Mouse (Mus musculus) megakaryocyte, adult 5-6 weeks (primary cell): ENCODE results near the gene Zkscan17. TPM values are rescaled to one million over a fixed set of nuclear protein-coding genes. Genes with fewer than 3 reads are reported as not detected.
A peak's percentile ranks its signal among the peaks of the same experiment; 100 is the strongest.
"Not testable (repeated sequence)": the region's sequence is repeated elsewhere in the genome, so short reads cannot be mapped to it uniquely, and the experiment has no call there.

Experiments
- ATAC-seq: 2 replicates; pipeline ENCODE4 v1.8.0; 2016; ENCODE audit warnings: mild to moderate bottlenecking, inconsistent platforms; ENCODE audit not compliant: poor library complexity, severe bottlenecking
- total RNA-seq, 2 experiments: library from RNA; stranded (forward) in 1 of 2; stranded (reverse) in 1 of 2; fragments of 153-499, 151-499 nt in 1 of 2; fragments of 221-1000, 200-1000 nt in 1 of 2; gene quantifications; 2 replicates each; pipeline versions ENCODE4 v1.2.3 to v1.2.4; 2015 to 2017

The Zkscan17 gene
- total RNA-seq (2015) (9.0 and 9.4 TPM in 2 replicates), total RNA-seq (2017) (7.4 and 13.4 TPM in 2 replicates)

- peak; percentile 80 for ATAC-seq
Observed at GRCm38 (mm10) chr11:59526472-59527080, at the start of gene Zkscan17. Gene Zkscan17 (minus strand): TSS chr11:59526751.

DNA sequence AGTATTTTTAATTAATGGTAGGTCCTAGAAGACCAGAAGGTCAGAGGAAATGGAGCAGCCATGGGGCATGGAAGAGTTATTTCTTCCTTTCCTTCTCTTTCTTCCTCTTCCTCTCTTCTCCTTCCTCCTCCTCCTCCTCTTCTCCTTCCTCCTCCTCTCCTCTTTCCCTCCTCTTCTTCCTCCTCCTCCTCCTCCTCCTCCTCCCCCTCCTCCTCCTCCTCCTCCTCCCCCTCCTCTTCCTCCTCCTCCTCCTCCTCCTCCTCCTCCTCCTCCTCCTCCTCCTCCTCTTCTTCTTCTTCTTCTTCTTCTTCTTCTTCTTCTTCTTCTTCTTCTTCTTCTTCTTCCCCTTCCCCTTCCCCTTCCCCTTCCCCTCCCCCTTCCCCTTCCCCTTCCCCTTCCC, 49.6 kb upstream of the Zkscan17 start, which contains the start of gene Olfr222:
Gene Olfr222 (minus strand): TSS at position 101 of the 400 bp plus-strand sequence.
- not testable (repeated sequence) for ATAC-seq

- no peak for ATAC-seq
Observed at GRCm38 (mm10) chr11:59575726-59576125, 49.2 kb upstream of the Zkscan17 start.

GRCm38 (mm10) chr11:59569306-59569705, 42.8 kb upstream of the Zkscan17 start:
- peak; percentile 78 for ATAC-seq

DNA sequence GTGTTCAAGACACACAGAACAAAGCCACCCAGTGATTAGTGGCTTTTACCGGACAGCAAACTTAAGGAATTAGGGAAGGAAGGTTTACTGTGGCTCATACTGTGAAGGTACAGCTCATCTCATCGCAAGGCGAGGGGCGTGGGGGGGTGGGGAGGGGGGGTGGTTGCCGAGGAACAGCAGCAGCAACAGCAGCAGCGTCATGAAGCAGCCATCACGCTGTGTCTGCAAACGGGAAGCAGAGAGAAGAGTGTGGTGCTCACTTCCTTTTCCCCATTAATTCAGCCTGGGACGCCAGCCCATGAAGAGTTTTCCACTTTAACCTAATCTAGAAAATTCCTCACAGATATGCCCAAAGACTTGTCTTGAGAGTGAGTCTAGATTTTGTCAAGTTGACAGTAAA, 36.3 kb upstream of the Zkscan17 start:
- ATAC-seq: peak; percentile 12; the same call in 1 of the 2 replicates

- no peak for ATAC-seq
Observed at GRCm38 (mm10) chr11:59562336-59562735, 35.8 kb upstream of the Zkscan17 start.

- no peak for ATAC-seq
Observed at GRCm38 (mm10) chr11:59560906-59561305, 34.4 kb upstream of the Zkscan17 start.

- ATAC-seq: no peak
Observed at GRCm38 (mm10) chr11:59554535-59554934, 28.0 kb upstream of the Zkscan17 start.

DNA sequence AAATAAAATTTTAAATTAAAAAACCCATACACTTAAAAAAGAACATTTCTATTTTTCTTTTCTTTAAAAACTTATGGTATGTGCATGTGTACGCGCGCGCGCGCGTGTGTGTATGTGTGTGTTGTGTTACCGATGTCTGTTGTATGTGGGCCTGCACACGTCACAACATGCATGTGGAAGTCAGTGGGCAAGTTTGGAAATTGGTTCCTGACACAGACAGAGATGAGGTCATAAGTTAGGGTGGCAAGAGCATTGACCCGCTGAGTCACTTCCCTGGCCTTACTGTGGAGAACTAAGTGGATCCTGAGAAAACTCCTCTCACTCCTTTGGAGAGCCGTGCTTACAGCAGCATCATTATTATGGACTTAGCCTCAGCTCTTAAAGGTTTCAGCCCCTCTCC, 27.6 kb upstream of the Zkscan17 start:
- ATAC-seq: peak; percentile 38

DNA sequence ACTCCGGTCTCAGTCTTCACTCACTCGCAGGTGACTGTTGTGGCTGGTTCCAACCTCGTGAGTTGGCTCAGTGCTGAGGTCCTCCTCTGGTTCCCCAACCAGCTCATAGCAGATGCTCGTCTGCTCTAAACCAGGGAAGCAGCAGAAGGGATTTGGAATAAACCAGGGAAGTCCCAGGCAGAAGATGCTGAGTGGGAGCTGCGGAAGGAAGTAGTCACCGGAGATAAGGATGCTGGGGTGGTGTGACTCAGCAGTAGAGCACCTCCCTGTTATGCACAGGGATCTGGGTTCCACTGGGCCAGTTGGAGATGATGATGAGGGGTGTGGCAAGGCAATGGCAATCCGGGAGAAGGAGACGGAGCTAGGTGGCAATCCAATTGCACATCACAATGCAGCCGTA, 17.5 kb upstream of the Zkscan17 start:
- no peak for ATAC-seq

- ATAC-seq: peak; percentile 28; the same call in 1 of the 2 replicates
Observed at GRCm38 (mm10) chr11:59543376-59543775, 16.8 kb upstream of the Zkscan17 start.

GRCm38 (mm10) chr11:59542442-59542841, 15.9 kb upstream of the Zkscan17 start:
- ATAC-seq: peak; percentile 75

DNA sequence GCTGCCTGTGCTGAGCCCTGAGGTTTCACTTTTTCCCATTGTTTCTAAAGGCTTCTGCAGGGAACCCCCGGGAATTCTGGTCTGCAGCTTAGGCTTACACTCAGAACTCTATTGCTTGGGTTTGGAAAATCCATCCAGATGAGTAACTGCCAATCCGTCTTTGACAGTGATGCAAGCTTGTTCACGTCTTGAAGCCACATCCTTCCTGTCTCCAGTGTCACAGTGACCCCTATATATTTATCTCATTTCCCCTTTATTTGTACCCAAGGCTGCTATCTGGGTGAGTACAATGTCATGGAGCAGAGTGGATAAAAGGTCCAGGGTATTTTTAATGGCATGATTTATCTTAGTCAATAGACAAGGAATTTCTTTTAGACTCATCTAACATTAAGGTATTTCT, 14.8 kb upstream of the Zkscan17 start, which contains the start of gene Nlrp3:
Gene Nlrp3 (plus strand): TSS at position 245 of the 400 bp plus-strand sequence.
- ATAC-seq: peak; percentile 61

GRCm38 (mm10) chr11:59540123-59540522, 13.6 kb upstream of the Zkscan17 start:
- ATAC-seq: peak; percentile 9; the same call in 1 of the 2 replicates

GRCm38 (mm10) chr11:59538387-59538786, 11.8 kb upstream of the Zkscan17 start:
- peak; percentile 40 for ATAC-seq

DNA sequence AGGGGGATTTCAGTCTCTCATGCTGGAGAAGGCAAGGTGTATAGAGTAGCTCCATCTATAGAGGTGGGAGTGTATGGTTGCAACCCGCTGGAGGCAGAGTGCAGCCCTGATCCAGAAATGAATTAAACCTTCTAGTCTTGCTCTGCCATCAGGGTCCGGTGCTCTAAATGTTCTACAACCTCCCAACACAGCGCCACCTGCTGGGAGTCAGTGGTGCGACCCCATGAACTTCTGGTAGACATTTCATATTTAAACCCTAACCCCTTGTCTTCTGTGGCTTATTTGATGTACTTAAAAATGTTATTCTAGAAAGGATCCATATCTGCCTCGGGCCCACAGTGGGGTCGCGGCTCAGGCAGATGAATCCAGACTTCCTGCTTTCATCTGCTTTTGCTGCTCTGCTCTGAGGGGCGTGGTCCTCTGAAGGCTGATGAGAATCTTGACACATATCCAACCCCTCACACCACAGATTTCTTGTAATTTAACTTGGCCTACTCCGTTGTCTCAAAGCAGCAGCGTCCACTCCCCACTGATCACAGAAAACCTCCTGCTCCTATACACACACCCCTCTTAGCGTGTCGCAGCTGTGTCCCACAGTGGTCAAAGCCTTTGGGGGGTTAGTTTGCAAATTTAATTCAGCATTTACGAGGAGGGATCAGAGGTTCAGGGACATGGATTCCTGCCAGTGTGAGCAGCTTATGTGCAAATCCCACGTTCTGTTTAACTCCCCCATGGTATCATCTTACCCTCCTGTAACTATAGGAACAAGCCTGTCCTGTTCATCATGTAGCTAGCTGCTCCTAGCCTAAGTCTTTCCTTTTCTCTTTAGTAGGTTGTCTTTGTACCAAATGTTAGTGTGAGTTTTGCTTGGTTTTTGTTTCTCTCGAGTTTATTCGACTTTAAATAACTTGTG, 10.9 kb upstream of the Zkscan17 start:
- ATAC-seq: no peak

DNA sequence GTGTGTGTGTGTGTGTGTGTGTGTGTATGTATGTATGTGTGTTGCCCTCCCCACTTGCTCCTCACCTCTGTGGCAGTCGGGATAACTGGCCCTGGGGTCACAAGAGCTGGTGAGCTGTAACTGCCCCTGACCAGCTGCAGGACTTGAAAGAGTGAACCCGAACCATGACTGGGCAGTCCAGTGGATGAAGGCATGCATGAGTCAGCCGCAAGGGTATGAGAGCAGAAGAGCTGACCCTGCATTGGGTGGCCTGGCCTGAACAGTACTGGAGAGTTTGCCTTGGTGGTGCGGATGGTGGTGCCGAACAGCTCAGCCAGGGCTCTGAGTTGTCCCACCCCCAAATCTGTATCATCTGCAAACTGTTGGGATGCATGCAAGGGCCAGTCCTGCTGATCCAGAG, 5.0 kb upstream of the Zkscan17 start:
- no peak for ATAC-seq

- ATAC-seq: no peak
Observed at GRCm38 (mm10) chr11:59530870-59531535, 4.5 kb upstream of the Zkscan17 start.

DNA sequence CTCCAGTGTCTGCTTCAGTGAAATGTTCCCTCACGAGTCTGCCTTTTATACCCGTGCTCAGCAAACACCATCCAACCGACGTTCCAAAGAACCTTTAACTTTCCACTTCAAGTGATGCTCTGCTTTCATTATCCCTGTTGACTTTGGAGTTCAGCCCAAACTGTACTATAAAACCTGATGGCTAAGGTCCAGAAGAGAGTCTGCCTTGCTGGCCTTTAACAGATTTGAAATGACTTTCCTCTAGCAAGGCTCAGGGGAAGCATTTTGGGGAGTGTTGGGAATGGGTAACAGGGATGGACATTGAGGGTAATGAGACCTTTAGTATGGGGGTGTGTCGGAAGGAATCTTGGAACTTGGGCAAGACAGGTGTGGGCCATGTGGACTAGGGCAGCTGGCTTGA, 3.7 kb upstream of the Zkscan17 start:
- no peak for ATAC-seq

DNA sequence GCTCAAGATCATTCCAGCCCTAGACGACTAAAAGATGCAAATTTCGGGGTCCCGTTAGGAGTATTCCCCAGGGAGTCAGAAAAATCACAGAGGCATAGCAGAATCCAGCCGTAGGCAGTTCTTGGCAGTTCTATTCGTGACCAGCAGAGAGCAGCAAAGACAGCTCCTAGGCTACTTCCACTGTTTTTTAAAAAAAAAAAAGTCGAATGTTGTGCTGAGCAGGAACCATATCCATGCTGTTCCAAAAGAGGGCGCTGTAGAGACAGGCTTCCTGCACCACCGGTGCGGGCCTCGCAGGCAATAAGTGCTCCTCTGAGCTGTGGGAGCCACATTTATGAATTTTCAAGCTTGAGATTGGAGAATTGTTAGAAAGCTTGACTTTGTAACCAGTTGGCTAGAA, 1.3 kb downstream of the Zkscan17 start:
- ATAC-seq: peak; percentile 88

- ATAC-seq: no peak
Observed at GRCm38 (mm10) chr11:59524150-59524549, 2.4 kb downstream of the Zkscan17 start.
